Mouse (Mus musculus): ENCODE results near the gene Rhox4a. TPM values are rescaled to one million over a fixed set of nuclear protein-coding genes. Genes with fewer than 3 reads are reported as not detected.
"Not testable (repeated sequence)": the region's sequence is repeated elsewhere in the genome, so short reads cannot be mapped to it uniquely, and the experiment has no call there.

Gene Rhox4a
- polyA plus RNA-seq (2014; fragmentation: Nextera tagmentation; extraction: Ambion mirVana) = not detected in 2 replicates

DNA sequence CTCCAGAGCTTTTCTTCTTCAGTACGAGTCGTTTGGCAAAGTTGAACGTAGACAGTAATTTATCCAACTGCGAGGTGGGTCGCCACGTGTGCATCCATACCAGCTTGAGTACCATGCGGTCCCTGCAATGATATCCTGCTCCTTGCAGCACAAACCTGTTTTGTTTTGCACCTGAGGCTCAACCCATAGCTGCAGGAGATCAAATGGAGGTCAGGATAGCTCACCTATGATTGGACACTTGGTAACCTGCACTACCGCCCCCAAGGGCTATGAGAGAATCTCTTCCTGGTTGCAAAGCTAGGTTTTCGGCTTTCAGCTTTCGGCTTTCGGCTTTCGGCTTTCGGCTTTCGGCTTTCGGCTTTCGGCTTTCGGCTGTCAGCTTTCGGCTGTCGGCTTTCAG is at the start of gene Rhox4a:
Gene Rhox4a (plus strand): TSS at position 301 of the 400 bp plus-strand sequence.
- H3K9me3 ChIP-seq (replicated peaks; ENCODE audit: control insufficient read depth, low read length); H3K4me1 ChIP-seq (ENCODE audit: control insufficient read depth, insufficient read depth, low read length); H3K36me3 ChIP-seq (ENCODE audit: control insufficient read depth, insufficient read depth, low read length); H3K4me2 ChIP-seq; H3K9ac ChIP-seq (ENCODE audit: low read depth, low read length); ATAC-seq (replicated peaks; ENCODE audit: insufficient number of reproducible peaks, low FRiP score, low TSS enrichment); H3K27me3 ChIP-seq (ENCODE audit: control insufficient read depth, insufficient read depth, low read length); H3K4me3 ChIP-seq (ENCODE audit: low read depth, low read length); H3K27ac ChIP-seq (ENCODE audit: low read depth, low read length): not testable (repeated sequence)
- 90% methylated on average over 11 of the region's 19 CpGs for WGBS (ENCODE audit: insufficient replicate concordance)

DNA sequence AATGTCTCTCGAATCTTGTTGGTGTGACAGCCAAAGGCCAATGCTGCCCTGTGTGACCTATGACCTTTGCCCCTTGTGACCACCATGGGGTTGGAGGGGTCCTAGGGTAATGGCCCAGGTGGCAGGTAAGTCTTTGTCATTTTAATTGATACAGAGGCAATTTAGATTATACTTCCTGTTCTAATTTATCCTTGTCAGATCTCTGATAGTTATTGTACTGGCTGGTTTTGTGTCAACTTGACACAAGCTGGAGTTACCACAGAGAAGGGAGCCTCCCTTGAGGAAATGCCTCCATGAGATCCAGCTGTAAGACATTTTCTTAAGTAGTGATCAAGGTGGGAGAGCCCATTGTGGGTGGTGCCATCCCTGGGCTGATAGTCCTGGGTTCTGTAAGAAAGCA is 43.0 kb upstream of the Rhox4a start, which contains the start of gene Rhox1:
Gene Rhox1 (minus strand): TSS at position 101 of the 400 bp plus-strand sequence.
- not testable (repeated sequence) for H3K27ac ChIP-seq (ENCODE audit: low read depth, low read length); ATAC-seq (replicated peaks; ENCODE audit: insufficient number of reproducible peaks, low FRiP score, low TSS enrichment); H3K4me1 ChIP-seq (ENCODE audit: control insufficient read depth, insufficient read depth, low read length); H3K4me2 ChIP-seq; H3K9me3 ChIP-seq (replicated peaks; ENCODE audit: control insufficient read depth, low read length); H3K9ac ChIP-seq (ENCODE audit: low read depth, low read length); H3K4me3 ChIP-seq (ENCODE audit: low read depth, low read length); H3K36me3 ChIP-seq (ENCODE audit: control insufficient read depth, insufficient read depth, low read length); H3K27me3 ChIP-seq (ENCODE audit: control insufficient read depth, insufficient read depth, low read length)
- WGBS (ENCODE audit: insufficient replicate concordance) = 73% methylated on average over 1 of the region's 1 CpGs

DNA sequence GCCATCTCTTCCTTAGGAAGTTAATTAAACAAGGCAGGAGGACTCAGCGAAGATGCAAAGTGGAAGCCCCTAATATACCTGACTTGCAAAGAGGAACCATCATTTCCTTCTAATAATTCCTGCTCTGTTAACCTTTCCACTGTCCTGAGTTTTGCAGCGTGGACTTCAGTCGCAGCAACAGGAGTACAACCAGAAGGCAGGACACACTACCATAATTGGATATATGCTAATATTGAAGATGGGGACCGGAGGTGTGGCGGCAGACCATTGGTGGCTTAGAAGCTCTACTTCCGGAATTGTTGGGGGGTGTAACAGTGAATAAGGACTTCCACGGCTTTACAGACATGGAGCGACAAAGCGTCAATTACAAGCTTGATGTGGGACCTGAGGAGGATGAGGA is 20.5 kb upstream of the Rhox4a start, which contains the start of gene Rhox2a:
Gene Rhox2a (plus strand): TSS at position 301 of the 400 bp plus-strand sequence.
- not testable (repeated sequence) for H3K4me3 ChIP-seq (ENCODE audit: low read depth, low read length); H3K27me3 ChIP-seq (ENCODE audit: control insufficient read depth, insufficient read depth, low read length); H3K9me3 ChIP-seq (replicated peaks; ENCODE audit: control insufficient read depth, low read length); H3K4me2 ChIP-seq; H3K9ac ChIP-seq (ENCODE audit: low read depth, low read length); H3K36me3 ChIP-seq (ENCODE audit: control insufficient read depth, insufficient read depth, low read length); H3K27ac ChIP-seq (ENCODE audit: low read depth, low read length); ATAC-seq (replicated peaks; ENCODE audit: insufficient number of reproducible peaks, low FRiP score, low TSS enrichment); H3K4me1 ChIP-seq (ENCODE audit: control insufficient read depth, insufficient read depth, low read length)
- WGBS (ENCODE audit: insufficient replicate concordance) = no CpG with 5 or more reads among the region's 9 CpGs

DNA sequence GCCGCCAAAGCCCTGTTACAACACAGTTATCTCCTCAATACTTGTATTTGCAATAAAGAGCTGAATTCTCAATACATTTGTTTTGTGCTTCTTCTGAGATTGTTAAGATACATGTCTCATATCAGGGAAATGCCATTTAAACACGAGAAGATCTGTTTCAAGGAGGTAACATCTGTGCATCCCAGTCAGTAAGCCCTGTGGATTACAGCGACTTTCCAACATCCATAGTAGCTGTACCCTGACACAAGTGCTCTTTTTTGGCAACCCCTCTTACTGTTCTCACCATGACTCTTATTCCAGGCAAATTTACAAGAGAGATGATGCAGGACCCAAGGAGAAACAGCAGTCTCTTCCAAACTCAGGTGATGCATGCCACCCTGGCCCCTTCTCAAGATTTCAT is 15.5 kb upstream of the Rhox4a start, which contains the start of gene Rhox3a:
Gene Rhox3a (plus strand): TSS at position 301 of the 400 bp plus-strand sequence.
- 86% methylated on average over 1 of the region's 3 CpGs for WGBS (ENCODE audit: insufficient replicate concordance)
- H3K9me3 ChIP-seq (replicated peaks; ENCODE audit: control insufficient read depth, low read length) = not testable (repeated sequence)

More for the DNA sequence above, 15.5 kb upstream of the Rhox4a start, which contains the start of gene Rhox3a:
- not testable (repeated sequence) for H3K4me3 ChIP-seq (ENCODE audit: low read depth, low read length); H3K4me1 ChIP-seq (ENCODE audit: control insufficient read depth, insufficient read depth, low read length); H3K4me2 ChIP-seq; H3K27me3 ChIP-seq (ENCODE audit: control insufficient read depth, insufficient read depth, low read length); ATAC-seq (replicated peaks; ENCODE audit: insufficient number of reproducible peaks, low FRiP score, low TSS enrichment); H3K27ac ChIP-seq (ENCODE audit: low read depth, low read length); H3K36me3 ChIP-seq (ENCODE audit: control insufficient read depth, insufficient read depth, low read length); H3K9ac ChIP-seq (ENCODE audit: low read depth, low read length)

Other genes with a start within 250 kb of the Rhox4a start
- gene Sowahd, start 216.5 kb upstream of the Rhox4a start, polyA plus RNA-seq (2014; fragmentation: Nextera tagmentation; extraction: Ambion mirVana) = 1.1 and 1.2 TPM in 2 replicates
- 410 and 450 TPM in 2 replicates for gene Rpl39, start 179.9 kb upstream of the Rhox4a start, polyA plus RNA-seq (2014; fragmentation: Nextera tagmentation; extraction: Ambion mirVana)
- gene Upf3b, start 155.0 kb upstream of the Rhox4a start, polyA plus RNA-seq (2014; fragmentation: Nextera tagmentation; extraction: Ambion mirVana) = 15.0 and 16.2 TPM in 2 replicates
- gene Nkap, start 138.5 kb upstream of the Rhox4a start, polyA plus RNA-seq (2014; fragmentation: Nextera tagmentation; extraction: Ambion mirVana) = 14.3 and 17.1 TPM in 2 replicates
- gene Akap14, start 96.5 kb upstream of the Rhox4a start, polyA plus RNA-seq (2014; fragmentation: Nextera tagmentation; extraction: Ambion mirVana) = 0.11 TPM in 1 of 2 replicates, not detected in the other
- 553 and 620 TPM in 2 replicates for gene Ndufa1, start 74.2 kb upstream of the Rhox4a start, polyA plus RNA-seq (2014; fragmentation: Nextera tagmentation; extraction: Ambion mirVana)
- 7.3 and 7.9 TPM in 2 replicates for gene Rnf113a1, start 74.1 kb upstream of the Rhox4a start, polyA plus RNA-seq (2014; fragmentation: Nextera tagmentation; extraction: Ambion mirVana)
- gene Gm9, start 54.3 kb upstream of the Rhox4a start, polyA plus RNA-seq (2014; fragmentation: Nextera tagmentation; extraction: Ambion mirVana) = not detected in 2 replicates
- gene Rhox1, start 43.1 kb upstream of the Rhox4a start, polyA plus RNA-seq (2014; fragmentation: Nextera tagmentation; extraction: Ambion mirVana) = not detected in 2 replicates
- gene Rhox2a, start 20.4 kb upstream of the Rhox4a start, polyA plus RNA-seq (2014; fragmentation: Nextera tagmentation; extraction: Ambion mirVana) = not detected in 2 replicates
- not detected in 2 replicates for gene Rhox3a, start 15.4 kb upstream of the Rhox4a start, polyA plus RNA-seq (2014; fragmentation: Nextera tagmentation; extraction: Ambion mirVana)
- not detected in 2 replicates for gene Rhox3a2, start 114.7 kb downstream of the Rhox4a start, polyA plus RNA-seq (2014; fragmentation: Nextera tagmentation; extraction: Ambion mirVana)
- gene Rhox4a2, start 125.5 kb downstream of the Rhox4a start, polyA plus RNA-seq (2014; fragmentation: Nextera tagmentation; extraction: Ambion mirVana) = 0.17 and 0.42 TPM in 2 replicates
- gene Rhox2b, start 146.7 kb downstream of the Rhox4a start, polyA plus RNA-seq (2014; fragmentation: Nextera tagmentation; extraction: Ambion mirVana) = not detected in 2 replicates
- not detected in 2 replicates for gene Rhox4b, start 167.2 kb downstream of the Rhox4a start, polyA plus RNA-seq (2014; fragmentation: Nextera tagmentation; extraction: Ambion mirVana)
- not detected in 2 replicates for gene Rhox2c, start 188.3 kb downstream of the Rhox4a start, polyA plus RNA-seq (2014; fragmentation: Nextera tagmentation; extraction: Ambion mirVana)
- gene Rhox3c, start 193.2 kb downstream of the Rhox4a start, polyA plus RNA-seq (2014; fragmentation: Nextera tagmentation; extraction: Ambion mirVana) = not detected in 2 replicates
- not detected in 2 replicates for gene Rhox4c, start 215.0 kb downstream of the Rhox4a start, polyA plus RNA-seq (2014; fragmentation: Nextera tagmentation; extraction: Ambion mirVana)
- gene Rhox2d, start 228.1 kb downstream of the Rhox4a start, polyA plus RNA-seq (2014; fragmentation: Nextera tagmentation; extraction: Ambion mirVana) = not detected in 2 replicates
- not detected in 2 replicates for gene Rhox4d, start 249.0 kb downstream of the Rhox4a start, polyA plus RNA-seq (2014; fragmentation: Nextera tagmentation; extraction: Ambion mirVana)

Data from heart, embryonic 11.5 days (tissue).